Mouse (Mus musculus): ENCODE results near the gene Adh6b. TPM values are rescaled to one million over a fixed set of nuclear protein-coding genes. Genes with fewer than 3 reads are reported as not detected.

Adh6b gene
- polyA plus RNA-seq (2015; fragmentation: Nextera tagmentation; extraction: Ambion mirVana): 2.3 and 2.5 TPM in 2 replicates

DNA sequence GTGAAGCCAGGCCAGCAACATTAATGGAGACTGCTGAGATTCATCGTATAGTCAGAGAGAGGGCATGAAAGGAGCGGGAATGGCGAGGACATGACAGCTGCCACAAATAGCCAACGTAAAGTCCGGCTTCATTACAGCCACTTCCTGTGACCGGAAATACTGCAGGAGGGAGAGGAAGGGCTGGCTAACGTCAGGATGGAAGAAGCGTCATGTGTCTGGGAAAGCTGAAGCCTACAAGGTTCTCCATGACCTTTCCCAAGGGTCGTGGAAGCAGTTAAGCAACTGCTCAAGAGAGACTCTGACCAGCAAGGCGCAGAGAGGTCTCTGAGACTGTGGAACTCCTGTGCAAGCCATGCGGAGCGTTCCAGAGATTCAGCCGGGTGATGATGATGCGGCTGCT lies at the start of gene Adh6b:
Adh6b (plus strand) TSS at position 305 of the 400 bp plus-strand sequence.
- H3K36me3 ChIP-seq: no peaks in the 10 kb centered on the region
- H3K4me2 ChIP-seq: no peak within 1 kb of the TSS
- H3K4me3 ChIP-seq: no peak within 1 kb of the TSS
- H3K27ac ChIP-seq: no peak within 1 kb of the TSS
- no peak for ATAC-seq (ENCODE audit: insufficient number of reproducible peaks, low FRiP score, low TSS enrichment, low read depth)
- no peaks in the 10 kb centered on the region for H3K27me3 ChIP-seq
- H3K9me3 ChIP-seq: no peaks in the 10 kb centered on the region
- WGBS: 68% methylated on average over 14 of the region's 14 CpGs
- no peak within 1 kb of the TSS for H3K9ac ChIP-seq
- no peaks in the 10 kb centered on the region for H3K4me1 ChIP-seq

DNA sequence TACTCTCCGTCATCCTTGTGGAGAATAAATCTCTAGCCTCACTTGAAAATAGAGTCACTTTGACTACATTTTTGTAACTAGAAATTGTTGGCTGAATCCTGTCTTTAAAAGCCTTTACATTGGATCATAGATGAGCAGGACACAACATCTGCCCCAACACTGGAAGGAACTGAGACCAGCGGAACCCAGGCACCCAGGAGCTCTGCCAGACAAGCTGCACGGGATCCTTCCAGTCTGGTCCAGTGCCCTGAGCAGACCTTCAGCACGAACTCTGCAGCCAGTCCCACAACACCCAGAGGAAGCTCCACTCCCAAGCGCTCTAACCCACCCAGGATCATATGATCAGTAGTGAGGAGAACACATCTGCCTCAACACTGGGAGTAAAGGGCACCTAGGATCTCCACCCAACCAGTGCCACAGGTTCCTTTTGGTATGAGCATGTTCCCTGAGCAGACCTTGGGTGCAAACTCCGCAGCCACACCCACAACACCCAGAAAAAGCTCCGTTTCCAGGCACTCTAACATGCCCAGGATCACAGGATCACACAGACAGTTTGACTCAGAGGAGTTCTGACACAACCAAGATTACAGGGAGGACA lies 48.2 kb upstream of the Adh6b start:
- no peak overlapping the region for H3K4me2 ChIP-seq
- no peak overlapping the region for H3K4me3 ChIP-seq
- no peaks in the 10 kb centered on the region for H3K4me1 ChIP-seq
- peaks cover 4% of the 10 kb centered on the region; the same call in 1 of the 2 replicates for H3K9me3 ChIP-seq
- no peak overlapping the region for H3K27ac ChIP-seq
- no peaks in the 10 kb centered on the region for H3K27me3 ChIP-seq
- no peak overlapping the region for H3K9ac ChIP-seq
- no peaks in the 10 kb centered on the region for H3K36me3 ChIP-seq
- ATAC-seq (ENCODE audit: insufficient number of reproducible peaks, low FRiP score, low TSS enrichment, low read depth): no peak
- 84% methylated on average over 7 of the region's 7 CpGs for WGBS

GRCm38 (mm10) chr3:138300130-138300529 lies 41.4 kb upstream of the Adh6b start:
- peaks cover 4% of the 10 kb centered on the region; the same call in 1 of the 2 replicates for H3K9me3 ChIP-seq
- 86% methylated on average over 9 of the region's 9 CpGs for WGBS
- H3K9ac ChIP-seq: no peak overlapping the region
- no peak overlapping the region for H3K4me3 ChIP-seq
- ATAC-seq (ENCODE audit: insufficient number of reproducible peaks, low FRiP score, low TSS enrichment, low read depth): no peak
- H3K27me3 ChIP-seq: no peaks in the 10 kb centered on the region
- peaks cover 6% of the 10 kb centered on the region for H3K4me1 ChIP-seq
- no peak overlapping the region for H3K4me2 ChIP-seq
- no peak overlapping the region for H3K27ac ChIP-seq
- H3K36me3 ChIP-seq: no peaks in the 10 kb centered on the region

DNA sequence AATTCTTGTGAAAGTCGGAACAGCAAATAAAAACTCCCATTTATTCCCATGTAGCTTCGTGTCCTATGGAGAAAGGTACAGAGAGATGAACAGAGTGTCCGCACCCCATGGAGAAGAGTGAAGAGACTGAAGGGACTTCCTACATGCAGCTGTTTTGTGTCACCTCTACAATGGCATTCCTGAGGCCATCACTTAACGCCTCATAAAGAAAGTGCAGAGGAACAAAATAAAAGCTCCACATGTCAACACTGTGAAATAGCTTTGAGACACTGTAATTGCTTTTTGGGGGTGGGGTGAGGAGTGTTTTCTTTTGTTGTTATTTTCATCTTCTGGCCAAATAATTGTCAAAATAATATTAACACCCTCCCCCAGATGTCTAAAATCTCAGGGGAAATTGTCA lies 38.9 kb upstream of the Adh6b start:
- Histone ChIP-seq H3K4me3 (no peak overlapping the region), H3K36me3 (no peaks in the 10 kb centered on the region), H3K4me2 (no peak overlapping the region), H3K9me3 (peaks cover 4% of the 10 kb centered on the region; the same call in 1 of the 2 replicates), H3K9ac (no peak overlapping the region), H3K27me3 (no peaks in the 10 kb centered on the region), H3K4me1 (peaks cover 14% of the 10 kb centered on the region), H3K27ac (no peak overlapping the region)
- WGBS: 41% methylated on average over 4 of the region's 4 CpGs
- ATAC-seq (ENCODE audit: insufficient number of reproducible peaks, low FRiP score, low TSS enrichment, low read depth): no peak

DNA sequence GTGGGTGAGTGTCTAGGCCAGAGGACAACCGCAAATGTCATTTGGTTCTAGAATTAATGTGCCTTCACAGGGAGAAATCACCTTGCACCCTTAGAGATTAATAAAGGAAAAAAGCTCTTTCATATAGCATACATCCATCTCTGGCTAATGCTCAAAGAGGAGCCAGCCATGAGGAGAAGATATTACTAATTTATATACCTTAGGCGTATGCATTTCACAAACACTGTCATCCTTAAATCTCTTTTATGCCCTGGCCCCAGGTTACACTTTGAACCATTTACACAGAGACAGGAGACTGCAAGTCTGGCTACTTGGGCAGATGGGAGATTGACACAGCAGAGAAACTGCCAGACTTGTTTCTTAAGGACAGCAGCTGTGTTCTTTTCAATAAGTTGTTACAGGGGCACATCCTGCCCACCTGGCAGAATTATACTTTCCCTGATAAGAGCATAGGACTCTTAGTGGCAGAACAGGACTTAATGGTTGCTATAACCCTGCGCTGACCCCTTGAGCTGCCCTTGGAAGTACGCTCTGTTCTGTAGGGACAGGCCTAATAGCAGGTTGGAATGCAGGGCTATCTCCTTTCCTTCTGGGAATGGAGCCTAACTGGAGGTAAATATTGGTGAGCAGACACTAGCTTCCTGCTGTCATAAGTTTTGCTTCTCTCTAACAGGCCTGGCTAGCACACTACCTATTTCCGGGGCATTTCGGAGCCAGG lies 37.6 kb upstream of the Adh6b start:
- H3K27ac ChIP-seq: peak overlapping the region; percentile 63
- WGBS: 55% methylated on average over 6 of the region's 6 CpGs

DNA sequence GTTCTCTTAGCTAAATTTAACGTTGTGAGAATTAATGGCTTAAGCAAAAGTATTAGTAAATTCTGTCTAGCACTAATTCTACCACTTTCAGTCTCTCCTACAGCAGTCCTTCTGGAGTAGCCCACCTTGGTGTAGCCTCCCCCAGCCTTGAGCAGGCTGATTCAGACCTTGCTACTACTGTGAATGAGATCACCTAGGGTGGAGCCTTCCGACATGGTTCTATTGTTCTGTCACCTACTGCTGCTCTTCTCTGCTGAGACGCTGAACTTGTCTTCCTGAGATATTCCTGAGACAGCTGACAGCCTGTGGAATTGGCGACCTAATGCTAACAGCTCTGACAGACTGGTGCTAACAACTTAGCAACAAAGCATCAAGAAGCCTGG lies 37.1 kb upstream of the Adh6b start:
- WGBS: 43% methylated on average over 4 of the region's 4 CpGs
- Histone ChIP-seq H3K9me3 (no peaks in the 10 kb centered on the region), H3K4me1 (peaks cover 14% of the 10 kb centered on the region), H3K27ac (peak overlapping the region; percentile 63; the same call in 1 of the 2 replicates), H3K4me3 (no peak overlapping the region), H3K36me3 (no peaks in the 10 kb centered on the region), H3K9ac (no peak overlapping the region), H3K4me2 (no peak overlapping the region), H3K27me3 (no peaks in the 10 kb centered on the region)
- ATAC-seq (ENCODE audit: insufficient number of reproducible peaks, low FRiP score, low TSS enrichment, low read depth): no peak

More for the DNA sequence above, 37.6 kb upstream of the Adh6b start:
- H3K9ac ChIP-seq: no peak overlapping the region
- H3K4me2 ChIP-seq: no peak overlapping the region
- no peaks in the 10 kb centered on the region for H3K36me3 ChIP-seq
- H3K4me3 ChIP-seq: no peak overlapping the region
- peaks cover 14% of the 10 kb centered on the region for H3K4me1 ChIP-seq
- no peaks in the 10 kb centered on the region for H3K9me3 ChIP-seq
- H3K27me3 ChIP-seq: no peaks in the 10 kb centered on the region
- ATAC-seq (ENCODE audit: insufficient number of reproducible peaks, low FRiP score, low TSS enrichment, low read depth): no peak

DNA sequence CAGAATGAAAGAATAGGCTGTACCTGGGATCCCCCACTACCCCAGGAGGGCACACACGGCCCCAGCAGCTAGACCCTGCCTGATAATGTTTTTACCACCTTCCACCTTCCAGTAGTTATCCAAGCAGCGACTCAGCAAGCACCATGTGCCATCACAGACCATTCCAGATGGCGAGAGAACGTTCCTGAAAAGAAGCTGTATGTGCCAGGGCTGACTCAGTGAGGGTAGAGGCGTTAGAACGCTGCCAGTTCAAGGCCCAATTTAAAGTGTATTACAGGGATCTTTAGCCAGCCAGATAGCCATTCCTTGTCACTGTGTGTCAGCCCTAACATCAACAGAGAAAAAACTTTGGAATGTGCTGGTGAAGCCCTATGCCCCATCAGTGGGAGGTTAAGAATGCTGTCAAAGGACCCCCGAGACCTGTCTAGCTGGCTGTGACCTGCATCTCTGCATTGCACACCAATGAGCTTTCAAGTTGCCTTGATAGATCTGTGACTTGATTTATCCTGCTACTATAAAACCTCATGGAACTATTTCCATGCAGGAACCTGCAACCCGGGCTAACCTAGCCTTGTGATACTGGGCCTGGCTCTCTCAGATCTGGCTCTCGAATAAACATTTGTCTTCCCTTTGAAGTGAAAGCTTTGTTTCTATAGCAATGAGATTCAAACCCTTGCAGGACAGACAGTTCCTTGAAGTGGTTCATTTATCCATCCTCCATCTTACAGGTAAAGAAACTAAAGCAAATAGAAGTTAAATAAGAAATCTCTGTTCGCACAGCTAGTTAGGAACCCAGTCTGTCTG lies 35.9 kb upstream of the Adh6b start:
- ATAC-seq (ENCODE audit: insufficient number of reproducible peaks, low FRiP score, low TSS enrichment, low read depth): no peak
- Histone ChIP-seq H3K9me3 (no peaks in the 10 kb centered on the region), H3K4me1 (peaks cover 14% of the 10 kb centered on the region), H3K27ac (peak overlapping the region; percentile 2; the same call in 1 of the 2 replicates), H3K36me3 (no peaks in the 10 kb centered on the region), H3K4me3 (no peak overlapping the region), H3K9ac (no peak overlapping the region), H3K4me2 (no peak overlapping the region), H3K27me3 (no peaks in the 10 kb centered on the region)
- 58% methylated on average over 10 of the region's 10 CpGs for WGBS

- ATAC-seq (ENCODE audit: insufficient number of reproducible peaks, low FRiP score, low TSS enrichment, low read depth): 0 out of 2 replicates have a peak, but pooled peaks have one; percentile 45
- H3K36me3 ChIP-seq: no peaks in the 10 kb centered on the region
- peak overlapping the region; percentile 2; the same call in 1 of the 2 replicates for H3K27ac ChIP-seq
- H3K27me3 ChIP-seq: no peaks in the 10 kb centered on the region
- 21% methylated on average over 8 of the region's 8 CpGs for WGBS
- H3K9ac ChIP-seq: no peak overlapping the region
- peaks cover 14% of the 10 kb centered on the region for H3K4me1 ChIP-seq
- H3K4me2 ChIP-seq: no peak overlapping the region
- no peaks in the 10 kb centered on the region for H3K9me3 ChIP-seq
- no peak overlapping the region for H3K4me3 ChIP-seq
Observed at GRCm38 (mm10) chr3:138306290-138306683, 35.3 kb upstream of the Adh6b start.

GRCm38 (mm10) chr3:138309910-138310309 lies 31.7 kb upstream of the Adh6b start:
- Histone ChIP-seq H3K27me3 (no peaks in the 10 kb centered on the region), H3K9me3 (no peaks in the 10 kb centered on the region), H3K4me1 (peaks cover 8% of the 10 kb centered on the region; the same call in 1 of the 2 replicates), H3K4me2 (no peak overlapping the region), H3K36me3 (no peaks in the 10 kb centered on the region), H3K9ac (no peak overlapping the region), H3K4me3 (no peak overlapping the region), H3K27ac (no peak overlapping the region)
- ATAC-seq (ENCODE audit: insufficient number of reproducible peaks, low FRiP score, low TSS enrichment, low read depth): no peak
- WGBS: 72% methylated on average over 8 of the region's 8 CpGs

DNA sequence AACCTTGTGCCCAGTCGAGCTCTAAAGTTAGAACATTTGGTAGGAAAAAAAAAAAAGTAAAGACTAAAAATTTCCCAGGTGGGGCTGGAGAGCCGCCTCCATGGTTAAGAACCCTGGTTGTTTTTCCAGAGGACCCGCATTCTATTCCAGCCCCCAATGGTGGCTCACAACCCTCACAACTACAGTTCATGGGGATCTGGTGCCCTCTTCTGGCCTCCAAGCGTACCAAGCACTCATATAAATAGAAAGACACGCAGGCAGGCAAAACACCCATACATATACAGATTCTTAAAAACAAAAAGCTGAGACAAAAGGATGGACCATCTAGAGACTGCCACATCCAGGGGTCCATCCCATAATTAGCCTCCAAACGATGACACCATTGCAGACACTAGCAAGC lies 30.6 kb upstream of the Adh6b start:
- no peak for ATAC-seq (ENCODE audit: insufficient number of reproducible peaks, low FRiP score, low TSS enrichment, low read depth)
- H3K4me1 ChIP-seq: 0 out of 2 replicates have a peak, but pooled peaks cover 3% of the 10 kb centered on the region
- H3K4me2 ChIP-seq: no peak overlapping the region
- peak overlapping the region; percentile 22; the same call in 1 of the 2 replicates for H3K27ac ChIP-seq
- H3K36me3 ChIP-seq: no peaks in the 10 kb centered on the region
- no peaks in the 10 kb centered on the region for H3K9me3 ChIP-seq
- H3K9ac ChIP-seq: no peak overlapping the region
- H3K27me3 ChIP-seq: no peaks in the 10 kb centered on the region
- WGBS: 91% methylated on average over 6 of the region's 6 CpGs
- H3K4me3 ChIP-seq: no peak overlapping the region

DNA sequence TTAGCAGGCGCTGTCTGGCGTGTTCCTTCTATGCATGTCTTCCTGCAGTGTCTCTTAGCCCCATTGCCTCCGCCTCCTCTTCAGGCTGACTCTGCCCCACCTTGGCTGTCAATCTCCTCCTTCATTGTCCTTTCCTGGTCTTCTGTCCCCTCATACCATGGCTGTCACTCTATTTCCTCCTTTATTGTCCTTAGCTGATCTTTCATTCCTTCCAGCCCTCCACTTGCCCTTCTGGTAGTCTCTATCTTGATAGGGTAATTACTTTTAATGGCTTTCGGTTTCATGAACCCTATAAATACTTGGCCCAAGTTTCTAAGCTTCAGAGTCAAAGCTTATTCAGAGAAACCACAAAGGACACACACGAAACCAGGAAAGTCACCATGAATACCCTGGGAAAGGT lies 28.6 kb upstream of the Adh6b start, which contains the start of gene Adh6a:
Adh6a (plus strand) TSS at position 322 of the 400 bp plus-strand sequence.
- Histone ChIP-seq H3K9me3 (no peaks in the 10 kb centered on the region), H3K4me1 (no peaks in the 10 kb centered on the region), H3K4me2 (no peak within 1 kb of the TSS), H3K36me3 (no peaks in the 10 kb centered on the region), H3K9ac (no peak within 1 kb of the TSS), H3K27me3 (no peaks in the 10 kb centered on the region), H3K27ac (no peak within 1 kb of the TSS), H3K4me3 (no peak within 1 kb of the TSS)
- no peak for ATAC-seq (ENCODE audit: insufficient number of reproducible peaks, low FRiP score, low TSS enrichment, low read depth)
- WGBS: 73% methylated on average over 5 of the region's 5 CpGs
